Mouse (Mus musculus) gastrocnemius, postnatal 14 days (tissue): Measurements from ENCODE around the gene Mafg. TPM values are rescaled to one million over a fixed set of nuclear protein-coding genes. Genes with fewer than 3 reads are reported as not detected.

Experiments used
- DNase-seq: peaks from one replicate; pipeline ENCODE4 v3.0.0; 2021; ENCODE audit warnings: mixed read lengths
- intact Hi-C: fragments of 180-260 bp; cut with DNase I; formaldehyde crosslinking; loops from one replicate; pipeline ENCODE4 v1.15.1; 2025; ENCODE audit warnings: low total_unique reads
- total RNA-seq, 2 experiments: library from RNA; stranded (reverse); gene quantifications; 2 replicates each; pipeline ENCODE4 v1.2.3; 2021

Gene Mafg
- total RNA-seq, 2 experiments from 2014 or later, result 29.9 to 33.1 TPM

GRCm38 (mm10) chr11:120626785-120627467 is 6.5 kb downstream of the Mafg start:
- DNase-seq, result no peak
- intact Hi-C loops, result no loop called here

GRCm38 (mm10) chr11:120625152-120625775 is 8.1 kb downstream of the Mafg start, which contains the start of gene Sirt7:
Gene Sirt7, minus strand, starts transcription at chr11:120625240.
- DNase-seq, result no peak
- intact Hi-C loops, result no loop called here

GRCm38 (mm10) chr11:120624680-120625111 is 8.7 kb downstream of the Mafg start:
- peak; percentile 89 for DNase-seq
- intact Hi-C loops, result no loop called here

- DNase-seq, result peak; percentile 69
- intact Hi-C loops, result no loop called here
These were observed 9.3 kb downstream of the Mafg start for GRCm38 (mm10) chr11:120623961-120624679.

- intact Hi-C loops, result no loop called here
- DNase-seq, result no peak
These were observed 10.6 kb downstream of the Mafg start for GRCm38 (mm10) chr11:120622805-120623204.

- no peak for DNase-seq
- intact Hi-C loops, result no loop called here
These were observed 13.2 kb downstream of the Mafg start for GRCm38 (mm10) chr11:120620195-120620594.

- DNase-seq, result no peak
- intact Hi-C loops, result no loop called here
These were observed 14.5 kb downstream of the Mafg start for GRCm38 (mm10) chr11:120618619-120619535.

- intact Hi-C loops, result no loop called here
- peak; percentile 93 for DNase-seq
These were observed 15.8 kb downstream of the Mafg start, which contains the start of gene Pcyt2 for GRCm38 (mm10) chr11:120617519-120618112. Gene Pcyt2, minus strand, starts transcription at chr11:120617936.

GRCm38 (mm10) chr11:120616617-120617294 is 16.6 kb downstream of the Mafg start:
- intact Hi-C loops, result no loop called here
- no peak for DNase-seq

GRCm38 (mm10) chr11:120615606-120616203 is 17.7 kb downstream of the Mafg start:
- no peak for DNase-seq
- intact Hi-C loops, result no loop called here

- no peak for DNase-seq
- intact Hi-C loops, result no loop called here
These were observed 18.2 kb downstream of the Mafg start for GRCm38 (mm10) chr11:120615167-120615566.

GRCm38 (mm10) chr11:120613976-120614375 is 19.4 kb downstream of the Mafg start:
- intact Hi-C loops, result loop anchor here (5.0 kb wide), 1 partner anchor 97 kb away; no protein-coding TSS in a partner anchor
- DNase-seq, result no peak

GRCm38 (mm10) chr11:120613481-120613972 is 19.9 kb downstream of the Mafg start:
- intact Hi-C loops, result loop anchor here (5.0 kb wide), 1 partner anchor 96 kb away; no protein-coding TSS in a partner anchor
- no peak for DNase-seq

GRCm38 (mm10) chr11:120612763-120613162 is 20.6 kb downstream of the Mafg start:
- intact Hi-C loops, result loop anchor here (5.0 kb wide), 1 partner anchor 95 kb away; no protein-coding TSS in a partner anchor
- peak; percentile 79 for DNase-seq

- intact Hi-C loops, result loop anchor here (5.0 kb wide), 1 partner anchor 93 kb away; no protein-coding TSS in a partner anchor
- DNase-seq, result no peak
These were observed 22.8 kb downstream of the Mafg start for GRCm38 (mm10) chr11:120610477-120611046.

- intact Hi-C loops, result loop anchor here (5.0 kb wide), 1 partner anchor 112 kb away; no protein-coding TSS in a partner anchor
- no peak for DNase-seq
These were observed 24.1 kb downstream of the Mafg start for GRCm38 (mm10) chr11:120609250-120609649.
